ENCODE assay signal across 8 mouse cellular contexts in the genomic region with DNA sequence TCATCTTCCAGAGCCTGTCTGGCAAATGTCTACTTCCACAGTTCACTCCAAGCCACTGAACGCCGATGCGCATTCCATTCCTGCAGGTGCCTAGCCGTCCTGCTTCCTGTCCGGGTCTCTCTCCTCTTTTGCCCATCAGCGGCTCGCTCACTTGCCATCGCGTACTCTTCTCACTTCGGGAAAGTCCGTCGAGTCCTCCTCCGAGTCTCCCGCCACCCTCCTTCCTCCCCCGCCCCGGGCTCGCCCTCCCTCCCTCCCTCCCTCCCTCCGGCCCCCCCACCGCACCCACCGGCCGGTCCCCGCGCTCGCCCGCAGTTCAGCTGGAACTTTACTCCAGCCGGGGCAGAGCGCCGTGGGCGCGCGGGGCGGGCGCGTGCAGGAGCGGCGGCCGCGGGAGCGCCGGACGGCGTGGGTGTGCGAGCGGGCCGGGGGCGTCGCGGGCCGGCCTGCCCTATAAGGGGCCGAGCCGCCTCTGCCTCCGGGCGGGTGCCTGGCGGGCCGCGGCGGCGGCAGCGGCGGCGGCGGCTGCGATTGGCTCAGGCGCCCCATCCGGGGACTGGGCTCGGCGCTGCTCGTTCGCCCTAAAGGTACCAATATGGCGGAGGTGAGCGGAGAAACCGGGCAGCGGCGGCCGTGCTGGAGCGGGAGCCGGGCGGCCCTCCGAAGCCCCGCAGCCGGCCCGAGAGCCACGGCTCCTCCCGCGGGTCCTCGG. TPM values are rescaled to one million over a fixed set of nuclear protein-coding genes. Genes with fewer than 3 reads are reported as not detected.
DNase-seq lines count a peak whose midpoint lies in the region; ATAC-seq lines count a peak whose summit lies in the region.

No protein-coding gene starts in this region.

- H3K27me3 ChIP-seq in hindbrain, embryonic 11.5 days (ENCODE audit: control insufficient read depth, insufficient read depth, low read length), result no peaks in the 10 kb centered on the region

- WGBS in hindbrain, embryonic 11.5 days, result under 1% methylated on average over 59 of the region's 86 CpGs

- ATAC-seq in hindbrain, embryonic 11.5 days (ENCODE audit: low FRiP score), result peak; percentile 95

- H3K27ac ChIP-seq in hindbrain, embryonic 11.5 days (ENCODE audit: low read depth, low read length), result peak overlapping the region; percentile 95

- H3K4me3 ChIP-seq in hindbrain, embryonic 11.5 days (ENCODE audit: low read depth, low read length), result peak overlapping the region; percentile 93

- peak overlapping the region; percentile 99 for H3K9ac ChIP-seq in hindbrain, embryonic 11.5 days (ENCODE audit: low read depth, low read length)

- no peaks in the 10 kb centered on the region for H3K36me3 ChIP-seq in hindbrain, embryonic 11.5 days (ENCODE audit: control insufficient read depth, insufficient read depth, low read length)

- H3K4me2 ChIP-seq in hindbrain, embryonic 11.5 days (replicated peaks; ENCODE audit: low read depth, low read length), result peak overlapping the region; percentile 87

- peak; percentile 90 for DNase-seq in NIH3T3 (ENCODE audit: low read depth)
- peak; percentile 86 for DNase-seq in cerebellum, adult 9-11 months
- DNase-seq in frontal cortex, adult 2 months (ENCODE audit: extremely low spot score in 1 of 2, low spot score in 1 of 2), result peak; percentile 49 to 87
- DNase-seq in hindbrain, embryonic 11.5 days (ENCODE audit: low spot score), result peak; percentile 92
- DNase-seq in layer of hippocampus, postnatal 14 days (ENCODE audit: low spot score in 2 of 2), result peak; percentile 81 to 83
- DNase-seq in lung, postnatal 10 days, result peak; percentile 91
- peak; percentile 91 for DNase-seq in ovary, postnatal 36 days (ENCODE audit: low spot score)
- DNase-seq in thymus, postnatal 14 days, result peak; percentile 91

- H3K9me3 ChIP-seq in hindbrain, embryonic 11.5 days (ENCODE audit: control insufficient read depth, low read length), result no peaks in the 10 kb centered on the region

- no peaks in the 10 kb centered on the region for H3K4me1 ChIP-seq in hindbrain, embryonic 11.5 days (replicated peaks; ENCODE audit: control insufficient read depth, insufficient read depth, low read length)

RNA-seq across cellular contexts. Expression of a gene that starts 5.1 kb away (rescaled TPM):
- polyA plus RNA-seq in frontal cortex, adult 2 months (2012; rRNA removed), result 12.3 and 14.6 TPM in 2 replicates
- polyA plus RNA-seq in hindbrain, embryonic 11.5 days (2014; fragmentation: Nextera tagmentation; extraction: Ambion mirVana), result 26.4 and 31.6 TPM in 2 replicates
- 10 to 100 TPM; 21.9 to 24.9 TPM for total RNA-seq in layer of hippocampus, postnatal 14 days (2021)

Comparison
In these comparisons a context has a peak if more than half of its experiments do, and no peak if none do; other contexts are left out.
1. Peak in every context shown above with its lines: DNase-seq, ATAC-seq, H3K4me3 ChIP-seq and H3K27ac ChIP-seq.